Mouse (Mus musculus) lung, embryonic 16.5 days (tissue): ENCODE data around the gene Tomm6. TPM values are rescaled to one million over a fixed set of nuclear protein-coding genes. Genes with fewer than 3 reads are reported as not detected.

Experiments used
- ATAC-seq: fragments of 200-750 bp; cut with Nextera tagmentation; 2 replicates; pipeline ENCODE4 v1.8.0; 2017; ENCODE audit warnings: low read depth, mild to moderate bottlenecking, moderate library complexity
- H3K27ac ChIP-seq: fragments of 300-500 bp; sonication (generic); 2 replicates; pipeline ENCODE4 v1.5.1; 2014; ENCODE audit warnings: mild to moderate bottlenecking, control low read depth, low read length
- H3K27me3 ChIP-seq: fragments of 300-500 bp; sonication (generic); 2 replicates; pipeline ENCODE4 v1.6.1; 2014; ENCODE audit warnings: low read depth, low read length, mixed read lengths; ENCODE audit not compliant: control insufficient read depth, insufficient read depth
- H3K36me3 ChIP-seq: fragments of 300-500 bp; sonication (generic); 2 replicates; pipeline ENCODE4 v1.6.1; 2014; ENCODE audit warnings: low read length; ENCODE audit not compliant: control insufficient read depth, insufficient read depth
- H3K4me1 ChIP-seq: fragments of 300-500 bp; sonication (generic); replicated peaks from 2 replicates; pipeline ENCODE4 v1.6.1; 2014; ENCODE audit warnings: low read length, mixed read lengths; ENCODE audit not compliant: control insufficient read depth, insufficient read depth
- H3K4me2 ChIP-seq: fragments of 300-500 bp; sonication (generic); 2 replicates; pipeline ENCODE4 v1.6.1; 2014; ENCODE audit warnings: low read depth, low read length, control low read depth
- H3K4me3 ChIP-seq: fragments of 300-500 bp; sonication (generic); 2 replicates; pipeline ENCODE4 v1.5.1; 2014; ENCODE audit warnings: mild to moderate bottlenecking, low read length, control low read depth
- H3K9ac ChIP-seq: fragments of 300-500 bp; sonication (generic); 2 replicates; pipeline ENCODE4 v1.6.1; 2014; ENCODE audit warnings: low read length, control low read depth
- H3K9me3 ChIP-seq: fragments of 300-500 bp; sonication (generic); 2 replicates; pipeline ENCODE4 v1.6.1; 2016; ENCODE audit warnings: low read length; ENCODE audit not compliant: control insufficient read depth
- WGBS: fragments of 180-500 bp; shearing (Covaris S2); extraction: QIAGEN DNeasy Blood & Tissue Kit; methylation state at CpG from one replicate; pipeline ENCODE4 v1.1.7; 2014; 5-methylcytosine and 5-hydroxymethylcytosine counted together
- polyA plus RNA-seq: library from polyadenylated mRNA; unstranded; fragments of >200 nt; fragmentation: Nextera tagmentation; extraction: Ambion mirVana; gene quantifications from 2 replicates; pipeline ENCODE4 v1.2.1, GENCODE M21; 2015

Gene Tomm6
- 389 and 399 TPM in 2 replicates for polyA plus RNA-seq

- Histone ChIP-seq H3K4me3 (peak within 1 kb of the TSS; percentile 77), H3K9me3 (no peaks in the 10 kb centered on the region), H3K27ac (peak within 1 kb of the TSS; percentile 81), H3K4me1 (peaks cover 13% of the 10 kb centered on the region), H3K4me2 (peak within 1 kb of the TSS; percentile 68), H3K36me3 (peaks cover 5% of the 10 kb centered on the region), H3K9ac (peak within 1 kb of the TSS; percentile 82), H3K27me3 (no peaks in the 10 kb centered on the region)
- WGBS: 2% methylated on average over 9 of the region's 9 CpGs
- no peak for ATAC-seq
Measured at GRCm38 (mm10) chr17:47688344-47688607, at the start of gene Tomm6. Tomm6 (minus strand) TSS chr17:47688386.

DNA sequence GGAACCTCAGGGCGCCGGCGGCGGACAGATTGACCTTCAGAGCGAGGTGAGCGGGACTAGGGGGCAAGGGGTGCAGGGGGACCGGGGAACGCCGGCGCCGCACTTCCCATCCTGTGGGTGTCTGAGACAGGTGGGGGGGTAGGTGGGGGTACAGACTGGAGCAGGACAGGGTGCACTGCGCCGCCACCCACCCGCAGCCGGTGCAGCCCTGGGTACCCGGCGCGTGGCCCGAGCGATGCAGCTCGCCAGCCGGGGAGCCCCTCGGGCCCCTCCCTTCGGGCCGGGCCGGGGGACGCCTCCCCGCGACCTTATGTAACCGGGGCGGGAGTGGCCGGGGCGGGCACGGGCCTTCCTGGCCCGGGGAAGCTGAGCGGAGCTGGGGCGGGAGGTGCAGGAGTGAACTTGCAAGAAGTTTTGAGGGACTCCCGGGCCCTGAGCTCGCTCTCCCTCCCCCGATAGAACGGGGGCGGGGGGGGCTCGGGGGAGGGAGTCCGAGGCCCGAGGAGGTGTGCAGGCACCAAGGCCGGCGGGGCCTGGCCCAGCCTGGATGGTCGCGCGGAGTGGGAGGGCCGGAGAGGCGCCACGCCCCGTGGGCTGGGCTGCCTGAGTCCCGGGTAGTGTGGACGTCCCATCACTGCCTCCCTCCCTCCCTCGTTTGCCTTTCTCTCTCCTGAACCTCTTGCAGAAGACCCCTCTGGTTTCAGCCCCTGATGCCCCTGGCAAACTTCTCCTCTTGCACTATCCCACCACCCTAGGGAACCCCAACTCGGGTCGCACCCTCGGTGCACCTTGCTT lies 49.3 kb upstream of the Tomm6 start:
- H3K4me2 ChIP-seq: peak overlapping the region; percentile 97
- WGBS: under 1% methylated on average over 45 of the region's 60 CpGs
- H3K9ac ChIP-seq: peak overlapping the region; percentile 75
- H3K4me1 ChIP-seq: peaks cover 16% of the 10 kb centered on the region
- peak; percentile 93 for ATAC-seq
- no peaks in the 10 kb centered on the region for H3K36me3 ChIP-seq
- peak overlapping the region; percentile 72 for H3K27ac ChIP-seq
- H3K4me3 ChIP-seq: peak overlapping the region; percentile 83
- no peaks in the 10 kb centered on the region; the same call in 1 of the 2 replicates for H3K27me3 ChIP-seq
- H3K9me3 ChIP-seq: no peaks in the 10 kb centered on the region

DNA sequence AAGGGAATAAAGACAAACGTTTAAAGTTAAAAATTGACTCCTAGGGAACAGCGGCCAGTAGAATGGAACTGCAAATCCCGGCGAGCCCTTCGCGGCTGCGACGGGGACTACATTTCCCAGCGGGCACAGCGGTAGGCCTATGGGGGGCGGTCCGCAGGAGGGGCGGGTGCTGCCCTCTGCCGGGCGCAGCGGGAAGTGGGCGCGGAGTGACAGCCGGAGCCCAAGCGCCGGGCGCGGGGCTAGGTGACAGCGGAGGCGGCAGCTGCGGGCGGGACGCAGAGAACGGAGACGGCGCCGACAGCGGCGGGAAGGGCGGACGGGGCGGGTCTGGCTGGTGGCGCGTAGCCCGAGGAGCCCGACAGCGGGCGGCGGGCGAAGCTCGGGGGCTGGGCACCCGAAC lies 48.7 kb upstream of the Tomm6 start, which contains the start of gene Tfeb:
Tfeb (plus strand) TSS at position 175 of the 400 bp plus-strand sequence.
- peak within 1 kb of the TSS; percentile 83 for H3K4me3 ChIP-seq
- H3K9ac ChIP-seq: peak within 1 kb of the TSS; percentile 75
- peaks cover 16% of the 10 kb centered on the region for H3K4me1 ChIP-seq
- H3K36me3 ChIP-seq: no peaks in the 10 kb centered on the region
- no peaks in the 10 kb centered on the region; the same call in 1 of the 2 replicates for H3K27me3 ChIP-seq
- WGBS: under 1% methylated on average over 46 of the region's 47 CpGs
- H3K27ac ChIP-seq: peak within 1 kb of the TSS; percentile 72
- ATAC-seq: peak; percentile 84
- H3K4me2 ChIP-seq: peak within 1 kb of the TSS; percentile 97
- no peaks in the 10 kb centered on the region for H3K9me3 ChIP-seq

DNA sequence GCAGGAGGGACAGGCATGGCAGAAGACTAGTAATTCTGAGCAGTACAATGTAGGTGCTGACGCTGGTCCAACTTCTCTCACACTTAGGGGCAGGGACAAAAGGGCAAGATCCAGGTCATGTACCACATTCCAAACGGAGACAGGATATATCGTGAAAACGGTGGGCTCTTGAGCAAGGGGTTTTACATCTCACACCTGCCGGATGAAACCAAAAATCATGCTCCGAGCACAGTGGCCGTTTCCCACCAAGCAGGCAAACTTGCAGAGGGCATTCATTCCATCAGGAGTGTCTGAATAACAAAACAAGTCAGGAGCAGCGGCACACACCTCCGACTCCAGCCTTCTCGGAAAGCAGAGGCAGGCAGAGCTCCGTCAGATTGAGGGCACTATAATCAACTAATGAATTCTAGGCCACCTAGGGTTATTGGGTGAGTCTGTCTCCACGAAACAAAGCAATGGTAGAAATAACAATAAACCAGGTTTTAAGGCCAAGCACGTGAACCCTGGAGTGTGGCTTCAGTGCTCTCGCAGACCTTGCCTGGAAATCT lies 47.4 kb upstream of the Tomm6 start:
- Histone ChIP-seq H3K9ac (no peak overlapping the region), H3K27ac (no peak overlapping the region), H3K27me3 (no peaks in the 10 kb centered on the region; the same call in 1 of the 2 replicates), H3K36me3 (no peaks in the 10 kb centered on the region), H3K4me2 (no peak overlapping the region), H3K4me3 (no peak overlapping the region), H3K9me3 (no peaks in the 10 kb centered on the region), H3K4me1 (peaks cover 16% of the 10 kb centered on the region)
- ATAC-seq: no peak
- 71% methylated on average over 14 of the region's 14 CpGs for WGBS

DNA sequence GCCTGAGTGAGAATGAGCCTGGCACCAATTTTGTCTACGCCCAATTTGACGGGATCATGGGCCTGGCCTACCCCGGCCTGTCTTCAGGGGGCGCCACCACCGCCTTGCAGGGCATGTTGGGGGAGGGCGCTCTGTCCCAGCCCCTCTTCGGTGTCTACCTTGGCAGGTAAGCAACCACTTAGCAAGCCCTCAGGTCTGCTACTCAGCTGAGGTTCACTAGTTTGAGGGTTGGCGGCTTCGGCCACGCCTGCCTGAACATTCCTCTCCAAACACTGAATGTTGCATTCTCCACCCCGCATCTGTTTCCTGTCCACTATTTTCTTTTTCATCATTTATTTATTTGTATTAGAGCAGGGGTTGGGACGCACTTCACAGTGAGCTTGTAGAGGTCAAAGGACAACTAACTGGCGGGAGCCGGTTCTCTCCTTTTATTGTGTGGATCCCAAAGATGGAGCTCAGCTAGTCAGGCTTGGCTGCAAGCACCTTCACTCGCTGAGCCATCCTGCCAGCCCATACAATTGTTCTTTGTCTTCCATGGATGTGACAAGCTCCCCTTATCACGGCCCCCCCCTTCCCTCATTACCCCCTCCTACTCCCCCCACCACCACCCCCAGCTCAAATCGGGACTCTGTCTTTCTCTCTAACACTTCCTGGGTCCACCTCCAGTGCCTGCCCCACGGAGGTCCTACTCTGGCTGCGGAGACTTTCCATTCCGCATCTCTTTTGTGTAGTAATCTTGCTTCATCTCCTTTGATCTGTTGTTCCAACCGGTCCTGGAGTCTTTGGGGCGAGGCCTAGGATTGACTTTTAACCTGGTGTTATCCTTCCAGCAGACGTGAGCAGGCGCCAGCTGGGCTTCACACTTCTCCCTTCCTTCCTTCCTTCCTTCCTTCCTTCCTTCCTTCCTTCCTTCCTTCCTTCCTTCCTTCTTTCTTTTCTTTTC lies 42.7 kb upstream of the Tomm6 start:
- ATAC-seq: peak; percentile 56; the same call in 1 of the 2 replicates
- Histone ChIP-seq H3K9ac (no peak overlapping the region), H3K4me1 (no peaks in the 10 kb centered on the region), H3K4me3 (no peak overlapping the region), H3K27ac (no peak overlapping the region), H3K36me3 (no peaks in the 10 kb centered on the region), H3K9me3 (no peaks in the 10 kb centered on the region), H3K27me3 (no peaks in the 10 kb centered on the region), H3K4me2 (no peak overlapping the region)
- WGBS: 44% methylated on average over 24 of the region's 24 CpGs

DNA sequence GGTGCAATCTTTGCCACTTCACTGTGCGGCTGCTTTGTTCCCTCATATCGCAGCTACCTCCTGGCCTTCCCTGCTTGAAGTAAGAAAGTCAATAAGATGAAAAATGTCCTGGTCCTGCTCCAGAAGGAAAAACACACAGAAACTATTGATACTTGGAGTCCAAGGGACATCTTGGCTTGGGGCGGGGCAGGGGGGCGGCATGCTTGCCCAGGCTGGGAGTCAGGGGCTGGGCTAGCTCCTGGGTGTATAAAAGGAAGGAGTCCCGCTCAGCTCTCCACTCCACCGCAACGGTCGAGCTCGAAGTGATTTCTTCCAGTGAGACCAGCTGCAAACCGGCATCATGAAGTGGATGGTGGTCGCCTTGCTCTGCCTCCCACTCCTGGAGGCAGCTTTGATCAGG lies 38.4 kb upstream of the Tomm6 start, which contains the start of gene Pgc:
Pgc (plus strand) TSS at position 277 of the 400 bp plus-strand sequence.
- Histone ChIP-seq H3K9ac (no peak within 1 kb of the TSS; the same call in 1 of the 2 replicates), H3K36me3 (no peaks in the 10 kb centered on the region), H3K4me2 (peak within 1 kb of the TSS; percentile 11; the same call in 1 of the 2 replicates), H3K27ac (no peak within 1 kb of the TSS), H3K4me1 (no peaks in the 10 kb centered on the region), H3K9me3 (no peaks in the 10 kb centered on the region), H3K4me3 (no peak within 1 kb of the TSS), H3K27me3 (no peaks in the 10 kb centered on the region)
- no peak for ATAC-seq
- 51% methylated on average over 11 of the region's 11 CpGs for WGBS

DNA sequence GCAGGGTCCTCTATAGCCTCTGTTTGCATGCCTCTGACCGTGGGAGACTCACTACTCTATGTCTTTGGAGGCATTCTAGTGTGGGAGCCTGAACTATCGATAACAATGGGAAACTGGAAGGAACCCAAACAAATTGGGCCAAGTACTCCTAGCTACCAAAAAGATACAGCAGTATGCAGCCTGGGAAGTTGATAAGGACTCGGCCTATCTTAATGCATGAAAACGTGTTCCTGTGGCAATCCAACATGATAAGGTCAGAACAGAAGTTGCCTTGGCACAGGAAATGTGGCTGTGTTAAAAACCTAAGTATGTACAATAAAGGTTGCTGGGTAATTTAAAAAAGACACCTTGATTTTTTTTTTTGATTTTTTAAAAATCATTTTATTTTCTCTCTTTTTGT lies 33.0 kb upstream of the Tomm6 start:
- no peaks in the 10 kb centered on the region for H3K27me3 ChIP-seq
- no peaks in the 10 kb centered on the region for H3K9me3 ChIP-seq
- no peaks in the 10 kb centered on the region for H3K36me3 ChIP-seq
- H3K4me3 ChIP-seq: no peak overlapping the region
- no peaks in the 10 kb centered on the region for H3K4me1 ChIP-seq
- 59% methylated on average over 4 of the region's 4 CpGs for WGBS
- H3K27ac ChIP-seq: no peak overlapping the region
- no peak for ATAC-seq
- H3K4me2 ChIP-seq: no peak overlapping the region
- H3K9ac ChIP-seq: no peak overlapping the region

DNA sequence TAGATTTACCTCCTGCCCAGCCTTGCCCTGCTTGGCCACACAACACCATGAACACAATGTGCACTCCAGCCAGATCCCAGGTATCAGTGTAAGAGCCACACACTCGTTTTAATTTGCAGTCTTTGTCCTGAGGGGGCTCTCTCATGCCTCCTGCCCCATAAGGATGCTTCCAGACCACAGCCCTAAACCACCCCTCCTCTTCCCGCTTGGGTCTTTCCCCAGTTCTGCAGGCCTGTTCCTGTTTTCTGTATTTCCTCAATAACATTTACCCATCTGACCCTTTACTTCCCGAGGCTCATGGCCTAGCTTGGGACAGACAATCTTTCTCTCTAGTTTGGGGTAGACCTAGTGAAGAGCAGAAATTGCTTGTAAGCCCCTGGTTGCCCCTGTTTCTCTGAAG lies 26.9 kb upstream of the Tomm6 start:
- Histone ChIP-seq H3K27me3 (no peaks in the 10 kb centered on the region), H3K9ac (no peak overlapping the region), H3K27ac (no peak overlapping the region), H3K36me3 (no peaks in the 10 kb centered on the region), H3K4me2 (no peak overlapping the region), H3K4me1 (no peaks in the 10 kb centered on the region), H3K9me3 (no peaks in the 10 kb centered on the region), H3K4me3 (no peak overlapping the region)
- ATAC-seq: no peak
- WGBS: 50% methylated on average over 3 of the region's 3 CpGs
